Mouse (Mus musculus): ENCODE results near the gene Rrad. TPM values are rescaled to one million over a fixed set of nuclear protein-coding genes. Genes with fewer than 3 reads are reported as not detected.

Rrad gene
- 3.0 and 5.8 TPM in 2 replicates for polyA plus RNA-seq (2015; fragmentation: Nextera tagmentation; extraction: Ambion mirVana)

GRCm38 (mm10) chr8:104630981-104631663 is at the start of gene Rrad:
Rrad (minus strand) TSS chr8:104631327.

DNA sequence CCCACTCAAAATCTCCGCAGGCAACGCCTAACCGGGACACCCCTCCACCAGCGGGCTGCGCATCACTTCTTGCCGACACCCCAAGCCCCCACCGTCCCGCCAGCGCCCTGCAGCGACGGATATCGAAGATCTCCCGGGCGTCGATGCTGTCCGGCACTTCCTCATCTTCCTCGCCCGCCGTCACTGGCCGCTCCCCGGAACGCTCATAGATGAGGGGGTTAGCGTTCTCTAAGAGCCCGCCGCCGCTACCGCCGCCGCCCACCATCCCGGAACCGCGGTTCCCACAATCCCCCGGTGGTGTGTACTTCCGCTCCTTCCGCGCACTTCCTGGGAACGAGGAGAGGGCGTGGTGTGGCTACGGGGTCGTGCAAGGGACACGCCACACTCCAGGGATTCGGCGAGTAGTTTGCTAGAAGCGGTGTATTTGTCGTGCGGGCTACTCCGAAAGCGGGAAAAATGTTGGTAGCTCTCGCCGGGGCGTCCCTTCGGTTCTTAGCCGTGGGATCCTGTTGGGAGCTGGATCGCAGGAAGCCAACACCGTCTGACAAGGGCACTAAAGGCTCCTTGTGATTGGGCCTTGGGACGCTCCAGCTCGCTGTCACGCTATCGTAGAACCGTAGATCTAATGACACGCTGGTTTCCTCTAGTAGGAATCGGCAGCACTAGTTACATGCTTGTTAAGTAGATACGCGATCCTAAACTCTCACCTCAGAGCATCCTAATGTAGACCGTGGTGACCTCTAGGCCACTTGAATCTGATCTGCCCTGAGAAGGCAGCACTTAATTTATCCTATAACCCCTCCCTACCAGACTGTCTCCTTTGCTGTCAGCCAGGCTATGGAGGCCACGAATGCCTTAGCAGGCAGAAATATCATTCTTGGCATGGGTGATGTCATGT is 10.5 kb upstream of the Rrad start, which contains the start of gene Ciao2b:
Ciao2b (minus strand) TSS at position 540 of the 898 bp plus-strand sequence.

GRCm38 (mm10) chr8:104624161-104624560 is 7.0 kb downstream of the Rrad start, which contains the start of gene Cdh16:
Cdh16 (minus strand) TSS chr8:104624396.

GRCm38 (mm10) chr8:104591133-104591834 is 39.8 kb downstream of the Rrad start, which contains the start of gene Pdp2:
Pdp2 (plus strand) TSS chr8:104591451.

Other genes with a start within 250 kb of the Rrad start
- 1.3 and 1.8 TPM in 2 replicates for gene Cmtm4, start 235.5 kb downstream of the Rrad start, polyA plus RNA-seq (2015; fragmentation: Nextera tagmentation; extraction: Ambion mirVana)
- 32.6 and 39.1 TPM in 2 replicates for gene Dync1li2, start 188.3 kb downstream of the Rrad start, polyA plus RNA-seq (2015; fragmentation: Nextera tagmentation; extraction: Ambion mirVana)
- gene Terb1, start 121.4 kb downstream of the Rrad start, polyA plus RNA-seq (2015; fragmentation: Nextera tagmentation; extraction: Ambion mirVana): 0.08 and 0.16 TPM in 2 replicates
- gene Nae1, start 96.7 kb downstream of the Rrad start, polyA plus RNA-seq (2015; fragmentation: Nextera tagmentation; extraction: Ambion mirVana): 94.0 and 97.2 TPM in 2 replicates
- 1.8 and 2.3 TPM in 2 replicates for gene Car7, start 96.6 kb downstream of the Rrad start, polyA plus RNA-seq (2015; fragmentation: Nextera tagmentation; extraction: Ambion mirVana)
- 6.0 and 7.1 TPM in 2 replicates for gene Pdp2, start 39.9 kb downstream of the Rrad start, polyA plus RNA-seq (2015; fragmentation: Nextera tagmentation; extraction: Ambion mirVana)
- gene Cdh16, start 6.9 kb downstream of the Rrad start, polyA plus RNA-seq (2015; fragmentation: Nextera tagmentation; extraction: Ambion mirVana): 1.7 and 7.7 TPM in 2 replicates
- 70.3 and 77.3 TPM in 2 replicates for gene Ciao2b, start 10.6 kb upstream of the Rrad start, polyA plus RNA-seq (2015; fragmentation: Nextera tagmentation; extraction: Ambion mirVana)
- 3.0 and 3.2 TPM in 2 replicates for gene Ces2a, start 102.7 kb upstream of the Rrad start, polyA plus RNA-seq (2015; fragmentation: Nextera tagmentation; extraction: Ambion mirVana)
- gene Ces2b, start 200.2 kb upstream of the Rrad start, polyA plus RNA-seq (2015; fragmentation: Nextera tagmentation; extraction: Ambion mirVana): 0.11 and 0.14 TPM in 2 replicates
- 0.14 TPM in 1 of 2 replicates, not detected in the other for gene Ces2c, start 215.7 kb upstream of the Rrad start, polyA plus RNA-seq (2015; fragmentation: Nextera tagmentation; extraction: Ambion mirVana)

Data from adrenal gland, postnatal 0 days (tissue).